Mouse (Mus musculus): ENCODE results near the gene Klhdc8a. TPM values are rescaled to one million over a fixed set of nuclear protein-coding genes. Genes with fewer than 3 reads are reported as not detected.

Gene Klhdc8a
- polyA plus RNA-seq, 1 experiment from 2014 or later = 3.4 TPM

DNA sequence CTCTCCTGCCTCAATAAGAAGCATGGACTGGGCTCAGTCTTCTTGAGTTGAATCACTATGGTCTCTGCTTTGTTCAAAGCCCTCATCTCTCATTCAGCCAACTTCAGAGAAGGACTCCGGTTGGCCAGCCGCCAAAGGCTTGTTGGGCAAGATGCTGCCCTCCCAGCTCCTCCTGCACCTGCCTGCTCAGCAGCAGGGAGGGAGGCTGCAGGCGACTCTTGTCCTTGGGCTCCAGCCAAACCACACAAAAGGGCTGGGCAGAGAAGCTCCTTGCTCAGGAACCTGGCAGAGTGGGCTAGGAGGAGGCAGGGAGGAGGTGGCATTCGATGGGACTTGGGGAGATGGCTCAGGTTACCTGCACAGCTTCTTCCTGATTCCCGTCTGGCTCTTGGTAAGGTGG, 20.8 kb downstream of the Klhdc8a start:
- no peak for ATAC-seq
- 12% methylated on average over 5 of the region's 5 CpGs for WGBS
- peaks cover 52% of the 10 kb centered on the region for H3K4me1 ChIP-seq (replicated peaks; ENCODE audit: control insufficient read depth, insufficient read depth, low read length)
- H3K9me3 ChIP-seq (ENCODE audit: control insufficient read depth, low read length) = no peaks in the 10 kb centered on the region
- no peak overlapping the region for H3K4me3 ChIP-seq (replicated peaks; ENCODE audit: low read length)
- H3K9ac ChIP-seq (replicated peaks; ENCODE audit: low read depth, low read length) = peak overlapping the region; percentile 10; the same call in 1 of the 2 replicates
- H3K27me3 ChIP-seq (replicated peaks; ENCODE audit: control insufficient read depth, insufficient read depth, low read length) = no peaks in the 10 kb centered on the region
- peak overlapping the region; percentile 88 for H3K4me2 ChIP-seq (ENCODE audit: low read length)
- peak overlapping the region; percentile 60 for H3K27ac ChIP-seq (ENCODE audit: low read length)
- H3K36me3 ChIP-seq (ENCODE audit: control insufficient read depth, insufficient read depth) = no peaks in the 10 kb centered on the region

DNA sequence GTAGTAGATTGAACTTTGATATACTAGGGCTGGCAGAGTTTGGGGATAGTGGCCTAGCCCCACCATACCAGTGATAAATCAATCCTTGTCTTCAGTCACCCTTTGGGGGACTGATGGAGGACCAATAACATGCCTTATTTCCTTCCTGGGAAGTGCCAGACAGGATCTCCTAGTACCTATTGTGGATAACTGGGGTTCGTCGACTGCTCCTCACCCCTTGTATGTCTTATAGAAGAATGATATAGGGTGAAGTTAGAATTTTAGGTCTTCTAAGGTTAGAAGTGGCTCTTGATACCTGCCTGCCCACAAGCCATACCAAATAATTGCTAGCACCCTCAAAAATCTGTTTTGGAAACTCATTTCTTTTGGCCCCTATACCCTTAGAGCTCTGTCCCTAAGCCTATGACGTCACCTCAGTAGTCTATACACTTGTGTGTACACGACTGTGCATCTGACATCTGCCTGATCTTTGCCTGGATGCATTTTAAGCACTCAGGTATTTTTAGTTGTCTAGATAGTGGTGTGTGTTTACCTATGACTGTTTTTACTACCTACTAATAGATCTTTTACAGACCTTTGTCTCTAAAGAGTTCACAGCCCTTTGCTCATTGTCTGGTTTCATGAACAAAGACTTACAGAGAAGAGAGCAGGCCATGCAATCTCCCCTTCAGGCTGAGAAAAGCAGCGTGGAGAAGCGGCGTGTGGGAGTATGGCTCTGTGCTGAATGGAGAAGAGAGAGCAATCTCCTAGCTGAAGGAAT, 23.6 kb downstream of the Klhdc8a start:
- Histone ChIP-seq H3K27ac (ENCODE audit: low read length) (peak overlapping the region; percentile 91), H3K4me2 (ENCODE audit: low read length) (no peak overlapping the region), H3K4me3 (replicated peaks; ENCODE audit: low read length) (no peak overlapping the region), H3K4me1 (replicated peaks; ENCODE audit: control insufficient read depth, insufficient read depth, low read length) (peaks cover 56% of the 10 kb centered on the region), H3K9me3 (ENCODE audit: control insufficient read depth, low read length) (no peaks in the 10 kb centered on the region), H3K27me3 (replicated peaks; ENCODE audit: control insufficient read depth, insufficient read depth, low read length) (no peaks in the 10 kb centered on the region), H3K9ac (replicated peaks; ENCODE audit: low read depth, low read length) (peak overlapping the region; percentile 43), H3K36me3 (ENCODE audit: control insufficient read depth, insufficient read depth) (no peaks in the 10 kb centered on the region)
- WGBS = 26% methylated on average over 7 of the region's 7 CpGs
- no peak for ATAC-seq

DNA sequence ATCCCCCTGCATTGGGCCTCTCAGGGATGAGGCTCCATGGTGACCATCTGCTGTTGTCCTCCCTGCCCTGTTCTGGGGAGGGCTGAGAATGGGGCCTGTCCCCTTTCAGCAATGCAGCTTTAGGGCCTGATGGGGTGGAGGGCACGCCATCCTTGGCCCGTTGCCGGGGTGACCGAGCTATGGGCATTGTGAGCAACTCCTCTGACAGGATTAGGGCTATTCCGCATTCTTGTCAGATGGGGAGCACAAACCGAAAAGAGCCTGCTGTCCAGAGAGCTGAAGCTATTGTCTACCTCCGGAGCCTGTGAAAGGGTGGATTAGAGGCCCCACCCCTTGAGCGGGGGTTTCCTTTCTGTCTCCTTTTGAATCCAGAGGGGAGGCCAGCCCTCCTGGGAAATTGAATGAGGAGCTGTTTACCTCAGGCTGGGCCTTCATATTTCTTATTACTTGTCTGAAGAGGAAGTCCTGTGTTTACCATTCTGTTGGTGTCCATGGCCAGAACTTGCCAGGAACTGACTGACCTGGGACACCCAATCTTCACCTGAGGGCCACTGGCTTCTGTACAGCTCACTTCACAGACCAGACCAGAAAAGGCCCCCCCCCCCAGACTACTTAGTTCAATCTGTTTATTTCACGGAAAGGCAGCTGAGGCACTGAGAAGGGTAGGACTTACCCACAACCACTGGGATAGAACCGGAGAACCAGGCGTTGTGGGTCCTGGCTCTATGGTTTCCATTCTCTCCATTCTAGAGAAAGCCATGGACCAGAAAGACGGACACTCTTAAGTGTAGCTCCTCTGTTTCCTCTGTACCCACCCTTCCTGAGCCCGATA, 24.5 kb downstream of the Klhdc8a start:
- Histone ChIP-seq H3K4me3 (replicated peaks; ENCODE audit: low read length) (no peak overlapping the region), H3K36me3 (ENCODE audit: control insufficient read depth, insufficient read depth) (0 out of 2 replicates have a peak, but pooled peaks cover 2% of the 10 kb centered on the region), H3K4me2 (ENCODE audit: low read length) (peak overlapping the region; percentile 6; the same call in 1 of the 2 replicates), H3K27ac (ENCODE audit: low read length) (peak overlapping the region; percentile 91), H3K9ac (replicated peaks; ENCODE audit: low read depth, low read length) (peak overlapping the region; percentile 43), H3K27me3 (replicated peaks; ENCODE audit: control insufficient read depth, insufficient read depth, low read length) (no peaks in the 10 kb centered on the region), H3K9me3 (ENCODE audit: control insufficient read depth, low read length) (no peaks in the 10 kb centered on the region), H3K4me1 (replicated peaks; ENCODE audit: control insufficient read depth, insufficient read depth, low read length) (peaks cover 53% of the 10 kb centered on the region)
- WGBS = 4% methylated on average over 13 of the region's 13 CpGs
- ATAC-seq = peak; percentile 81

DNA sequence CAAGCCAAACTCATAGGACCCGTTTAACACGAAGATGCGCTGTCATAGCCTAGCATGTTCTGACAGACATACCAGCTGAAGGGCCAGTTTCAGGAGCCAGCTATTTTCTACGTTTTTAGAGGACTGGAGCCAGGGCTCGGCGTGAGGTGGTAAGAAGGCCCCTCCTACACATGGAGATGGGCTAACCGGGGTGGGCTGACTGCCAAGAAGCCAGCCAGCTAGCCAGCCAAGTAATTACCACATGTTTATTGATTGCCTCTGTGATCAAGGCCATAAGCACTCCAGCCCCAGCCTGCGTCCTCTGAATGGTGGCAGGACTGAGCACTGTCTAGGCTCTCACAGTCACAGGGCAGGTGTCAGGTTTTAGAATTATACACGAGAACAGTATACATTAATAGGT, 28.4 kb downstream of the Klhdc8a start:
- peak; percentile 42 for ATAC-seq
- Histone ChIP-seq H3K4me1 (replicated peaks; ENCODE audit: control insufficient read depth, insufficient read depth, low read length) (peaks cover 36% of the 10 kb centered on the region), H3K9ac (replicated peaks; ENCODE audit: low read depth, low read length) (no peak overlapping the region), H3K4me2 (ENCODE audit: low read length) (no peak overlapping the region), H3K27ac (ENCODE audit: low read length) (0 out of 2 replicates have a peak overlapping the region, but pooled peaks have one; percentile 24), H3K9me3 (ENCODE audit: control insufficient read depth, low read length) (no peaks in the 10 kb centered on the region), H3K4me3 (replicated peaks; ENCODE audit: low read length) (no peak overlapping the region), H3K27me3 (replicated peaks; ENCODE audit: control insufficient read depth, insufficient read depth, low read length) (no peaks in the 10 kb centered on the region), H3K36me3 (ENCODE audit: control insufficient read depth, insufficient read depth) (peaks cover 5% of the 10 kb centered on the region; the same call in 1 of the 2 replicates)
- 14% methylated on average over 9 of the region's 9 CpGs for WGBS

DNA sequence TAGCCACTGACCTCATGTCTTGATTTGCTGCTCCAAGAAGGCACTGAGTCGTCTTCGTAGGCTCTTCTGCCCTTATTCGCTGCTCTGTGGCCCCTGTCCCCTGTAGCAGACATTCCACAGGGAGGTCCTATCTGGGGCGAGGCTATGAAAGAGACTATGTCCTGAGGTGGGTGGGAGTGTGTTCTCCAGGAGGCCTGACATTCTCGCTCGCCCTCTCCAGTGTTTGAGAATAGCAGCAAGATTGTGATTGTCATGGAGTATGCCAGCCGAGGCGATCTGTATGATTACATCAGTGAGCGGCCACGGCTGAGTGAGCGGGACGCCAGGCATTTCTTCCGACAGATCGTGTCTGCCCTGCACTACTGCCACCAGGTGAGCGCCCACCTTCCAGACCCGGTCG, 29.1 kb downstream of the Klhdc8a start:
- 76% methylated on average over 17 of the region's 17 CpGs for WGBS
- peaks cover 31% of the 10 kb centered on the region for H3K4me1 ChIP-seq (replicated peaks; ENCODE audit: control insufficient read depth, insufficient read depth, low read length)
- no peak overlapping the region for H3K27ac ChIP-seq (ENCODE audit: low read length)
- ATAC-seq = no peak
- H3K4me3 ChIP-seq (replicated peaks; ENCODE audit: low read length) = no peak overlapping the region
- no peaks in the 10 kb centered on the region for H3K27me3 ChIP-seq (replicated peaks; ENCODE audit: control insufficient read depth, insufficient read depth, low read length)
- H3K4me2 ChIP-seq (ENCODE audit: low read length) = no peak overlapping the region
- H3K36me3 ChIP-seq (ENCODE audit: control insufficient read depth, insufficient read depth) = peaks cover 6% of the 10 kb centered on the region; the same call in 1 of the 2 replicates
- H3K9me3 ChIP-seq (ENCODE audit: control insufficient read depth, low read length) = no peaks in the 10 kb centered on the region
- H3K9ac ChIP-seq (replicated peaks; ENCODE audit: low read depth, low read length) = no peak overlapping the region

DNA sequence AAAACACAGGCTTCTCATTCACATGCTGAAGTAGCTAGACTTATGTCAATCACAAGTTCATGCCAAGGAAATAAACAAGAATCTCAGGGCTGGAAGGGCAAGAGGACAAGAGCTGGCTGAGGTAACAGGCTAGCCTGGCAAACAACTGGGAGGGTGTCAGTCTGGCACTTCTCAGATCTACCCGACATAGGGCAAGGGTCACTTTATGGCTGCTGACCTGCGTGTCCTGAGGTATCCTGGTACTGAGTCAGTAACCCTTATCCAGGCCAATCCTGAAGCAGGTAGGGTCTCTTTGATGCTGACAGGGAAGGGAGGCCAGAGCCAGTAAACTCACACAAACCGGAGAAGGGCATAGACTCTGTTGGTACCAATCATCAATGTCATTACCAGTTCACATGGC, 30.1 kb downstream of the Klhdc8a start:
- Histone ChIP-seq H3K36me3 (ENCODE audit: control insufficient read depth, insufficient read depth) (peaks cover 6% of the 10 kb centered on the region; the same call in 1 of the 2 replicates), H3K27ac (ENCODE audit: low read length) (no peak overlapping the region), H3K27me3 (replicated peaks; ENCODE audit: control insufficient read depth, insufficient read depth, low read length) (no peaks in the 10 kb centered on the region), H3K4me3 (replicated peaks; ENCODE audit: low read length) (no peak overlapping the region), H3K4me2 (ENCODE audit: low read length) (no peak overlapping the region), H3K9ac (replicated peaks; ENCODE audit: low read depth, low read length) (no peak overlapping the region), H3K9me3 (ENCODE audit: control insufficient read depth, low read length) (no peaks in the 10 kb centered on the region), H3K4me1 (replicated peaks; ENCODE audit: control insufficient read depth, insufficient read depth, low read length) (peaks cover 32% of the 10 kb centered on the region)
- no peak for ATAC-seq
- WGBS = 90% methylated on average over 3 of the region's 3 CpGs

DNA sequence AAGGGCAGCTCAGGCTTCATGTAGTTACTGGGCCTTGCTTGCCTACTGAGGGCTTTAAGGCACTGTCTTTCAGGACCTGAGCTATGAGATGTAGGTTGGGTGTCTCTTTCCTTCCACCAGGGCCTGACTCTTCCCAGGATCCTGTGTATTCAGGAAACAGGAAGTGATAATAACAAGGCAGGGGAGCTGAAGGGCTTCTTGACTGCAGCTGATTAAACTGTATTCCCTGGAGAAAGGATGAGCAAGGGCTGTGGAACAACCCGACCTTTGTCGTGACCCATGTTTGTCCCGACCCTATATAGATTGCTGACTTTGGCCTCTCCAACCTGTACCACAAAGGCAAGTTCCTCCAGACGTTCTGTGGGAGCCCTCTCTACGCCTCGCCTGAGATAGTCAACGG, 31.2 kb downstream of the Klhdc8a start:
- H3K36me3 ChIP-seq (ENCODE audit: control insufficient read depth, insufficient read depth) = peaks cover 6% of the 10 kb centered on the region; the same call in 1 of the 2 replicates
- 88% methylated on average over 7 of the region's 7 CpGs for WGBS
- H3K9me3 ChIP-seq (ENCODE audit: control insufficient read depth, low read length) = no peaks in the 10 kb centered on the region
- no peak overlapping the region for H3K4me2 ChIP-seq (ENCODE audit: low read length)
- ATAC-seq = no peak
- no peaks in the 10 kb centered on the region for H3K27me3 ChIP-seq (replicated peaks; ENCODE audit: control insufficient read depth, insufficient read depth, low read length)
- H3K4me3 ChIP-seq (replicated peaks; ENCODE audit: low read length) = no peak overlapping the region
- H3K27ac ChIP-seq (ENCODE audit: low read length) = no peak overlapping the region
- H3K9ac ChIP-seq (replicated peaks; ENCODE audit: low read depth, low read length) = no peak overlapping the region
- peaks cover 38% of the 10 kb centered on the region for H3K4me1 ChIP-seq (replicated peaks; ENCODE audit: control insufficient read depth, insufficient read depth, low read length)

DNA sequence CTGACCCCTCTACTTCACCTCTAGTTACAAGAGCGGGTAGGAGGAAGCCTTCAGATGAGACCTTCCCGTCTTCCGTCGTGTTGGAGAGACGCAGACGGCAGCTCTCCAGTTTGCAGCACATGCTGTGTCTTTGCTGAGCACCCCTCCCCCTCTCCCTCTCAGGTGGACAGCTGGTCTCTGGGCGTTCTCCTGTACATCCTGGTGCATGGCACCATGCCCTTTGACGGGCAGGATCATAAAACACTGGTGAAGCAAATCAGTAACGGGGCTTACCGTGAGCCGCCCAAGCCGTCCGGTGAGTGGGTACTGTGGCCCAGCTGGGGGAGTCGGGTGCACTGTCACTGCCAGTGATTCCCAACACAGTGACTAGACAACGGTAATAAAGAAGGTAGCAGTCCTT, 32.0 kb downstream of the Klhdc8a start:
- Histone ChIP-seq H3K9ac (replicated peaks; ENCODE audit: low read depth, low read length) (no peak overlapping the region), H3K4me2 (ENCODE audit: low read length) (no peak overlapping the region), H3K4me3 (replicated peaks; ENCODE audit: low read length) (no peak overlapping the region), H3K36me3 (ENCODE audit: control insufficient read depth, insufficient read depth) (peaks cover 6% of the 10 kb centered on the region; the same call in 1 of the 2 replicates), H3K4me1 (replicated peaks; ENCODE audit: control insufficient read depth, insufficient read depth, low read length) (peaks cover 42% of the 10 kb centered on the region), H3K27me3 (replicated peaks; ENCODE audit: control insufficient read depth, insufficient read depth, low read length) (no peaks in the 10 kb centered on the region), H3K27ac (ENCODE audit: low read length) (no peak overlapping the region), H3K9me3 (ENCODE audit: control insufficient read depth, low read length) (no peaks in the 10 kb centered on the region)
- WGBS = 80% methylated on average over 15 of the region's 15 CpGs
- ATAC-seq = no peak

DNA sequence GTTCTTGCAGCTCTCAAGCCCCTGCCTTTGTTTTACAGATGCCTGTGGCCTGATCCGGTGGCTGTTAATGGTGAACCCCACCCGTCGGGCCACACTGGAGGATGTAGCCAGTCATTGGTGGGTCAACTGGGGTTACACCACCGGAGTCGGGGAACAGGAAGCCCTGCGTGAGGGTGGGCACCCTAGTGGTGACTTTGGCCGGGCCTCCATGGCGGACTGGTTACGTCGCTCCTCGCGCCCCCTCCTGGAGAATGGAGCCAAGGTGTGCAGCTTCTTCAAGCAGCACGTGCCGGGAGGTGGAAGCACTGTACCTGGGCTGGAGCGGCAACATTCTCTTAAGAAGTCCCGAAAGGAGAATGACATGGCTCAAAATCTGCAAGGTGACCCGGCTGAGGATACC, 32.9 kb downstream of the Klhdc8a start:
- WGBS = 81% methylated on average over 17 of the region's 17 CpGs
- Histone ChIP-seq H3K36me3 (ENCODE audit: control insufficient read depth, insufficient read depth) (peaks cover 6% of the 10 kb centered on the region; the same call in 1 of the 2 replicates), H3K9ac (replicated peaks; ENCODE audit: low read depth, low read length) (no peak overlapping the region), H3K27ac (ENCODE audit: low read length) (no peak overlapping the region), H3K4me1 (replicated peaks; ENCODE audit: control insufficient read depth, insufficient read depth, low read length) (peaks cover 36% of the 10 kb centered on the region), H3K4me2 (ENCODE audit: low read length) (no peak overlapping the region), H3K27me3 (replicated peaks; ENCODE audit: control insufficient read depth, insufficient read depth, low read length) (no peaks in the 10 kb centered on the region), H3K4me3 (replicated peaks; ENCODE audit: low read length) (no peak overlapping the region), H3K9me3 (ENCODE audit: control insufficient read depth, low read length) (no peaks in the 10 kb centered on the region)
- no peak for ATAC-seq
